ENCODE assay signal across 10 mouse cellular contexts in genomic region chr3:22147433-22147927, GRCm38 (mm10).
DNase-seq lines count a peak whose midpoint lies in the region; ATAC-seq and TF ChIP-seq lines count a peak whose summit lies in the region.
"Had no signal": no experiment of that assay in that cellular context is flagged by ENCODE, and none has a peak within 500 bp of the region (broad histone marks: within the 10 kb centered on the region; RNA-seq: fewer than 3 reads in every experiment).

No protein-coding gene starts in this region.

- WGBS in midbrain, embryonic 10.5 days: 69% methylated on average over 1 of the region's 1 CpGs

- no peaks in the 10 kb centered on the region for H3K27me3 ChIP-seq in midbrain, embryonic 10.5 days (ENCODE audit: low read depth, poor library complexity, severe bottlenecking)
- H3K27me3 ChIP-seq: forebrain, embryonic 15.5 days had no signal

- H3K27ac ChIP-seq in layer of hippocampus, adult 2 months: no peak overlapping the region; the same call in 1 of the 2 replicates
- no peak overlapping the region for H3K27ac ChIP-seq in midbrain, embryonic 10.5 days (replicated peaks)
- H3K27ac ChIP-seq: embryonic facial prominence, embryonic 10.5 days; forebrain, embryonic 15.5 days had no signal

- peak; percentile 64 for TF ChIP-seq CTCF in layer of hippocampus, adult 2 months (conservative IDR thresholded peaks at IDR 0.05)

- peak; percentile 20 to 46 for DNase-seq in cerebellum, postnatal 10 days
- DNase-seq in layer of hippocampus, adult 2 months (ENCODE audit: low spot score in 2 of 2): no peak
- DNase-seq in layer of hippocampus, postnatal 14 days (ENCODE audit: low spot score in 2 of 2): no peak
- DNase-seq in R1 (ENCODE audit: low read depth, low spot score): peak; percentile 43
- peak; percentile 37 for DNase-seq in lung, postnatal 14 days
- DNase-seq in Muller cell, postnatal 12 days (ENCODE audit: inconsistent ontology term): no peak
- no peak for DNase-seq in midbrain, embryonic 10.5 days (ENCODE audit: low spot score)

- H3K9me3 ChIP-seq in midbrain, embryonic 10.5 days (replicated peaks): 0 out of 2 replicates have a peak, but pooled peaks cover 3% of the 10 kb centered on the region
- H3K9me3 ChIP-seq: embryonic facial prominence, embryonic 10.5 days; forebrain, embryonic 15.5 days had no signal

- no peak for ATAC-seq in cerebellum, adult (ENCODE audit: insufficient number of reproducible peaks, low FRiP score, low TSS enrichment)
- ATAC-seq: forebrain, embryonic 15.5 days had no signal

- no peak overlapping the region for H3K4me3 ChIP-seq in layer of hippocampus, adult 2 months
- no peak overlapping the region for H3K4me3 ChIP-seq in midbrain, embryonic 10.5 days
- H3K4me3 ChIP-seq: embryonic facial prominence, embryonic 10.5 days; forebrain, embryonic 15.5 days had no signal

- H3K36me3 ChIP-seq in midbrain, embryonic 10.5 days: peaks cover 34% of the 10 kb centered on the region
- H3K36me3 ChIP-seq: forebrain, embryonic 15.5 days had no signal

- no peaks in the 10 kb centered on the region for H3K4me1 ChIP-seq in midbrain, embryonic 10.5 days
- H3K4me1 ChIP-seq: embryonic facial prominence, embryonic 10.5 days; forebrain, embryonic 15.5 days had no signal

Comparison
In these comparisons a context has a peak if more than half of its experiments do, and no peak if none do; other contexts are left out.
1. DNase-seq: peak in cerebellum, postnatal 10 days (2 of 2), R1 (single experiment) and lung, postnatal 14 days (single experiment); none in layer of hippocampus, adult 2 months (0 of 2), layer of hippocampus, postnatal 14 days (0 of 2), Muller cell, postnatal 12 days (single experiment) and midbrain, embryonic 10.5 days (single experiment).